Mouse (Mus musculus) embryo, embryonic 10 days (tissue): Measurements from ENCODE around the gene Pts.

Source experiments
- DNase-seq: peaks from one replicate; pipeline ENCODE4 v3.0.0-alpha.2; 2015; ENCODE audit warnings: low spot score

Gene Pts

DNA sequence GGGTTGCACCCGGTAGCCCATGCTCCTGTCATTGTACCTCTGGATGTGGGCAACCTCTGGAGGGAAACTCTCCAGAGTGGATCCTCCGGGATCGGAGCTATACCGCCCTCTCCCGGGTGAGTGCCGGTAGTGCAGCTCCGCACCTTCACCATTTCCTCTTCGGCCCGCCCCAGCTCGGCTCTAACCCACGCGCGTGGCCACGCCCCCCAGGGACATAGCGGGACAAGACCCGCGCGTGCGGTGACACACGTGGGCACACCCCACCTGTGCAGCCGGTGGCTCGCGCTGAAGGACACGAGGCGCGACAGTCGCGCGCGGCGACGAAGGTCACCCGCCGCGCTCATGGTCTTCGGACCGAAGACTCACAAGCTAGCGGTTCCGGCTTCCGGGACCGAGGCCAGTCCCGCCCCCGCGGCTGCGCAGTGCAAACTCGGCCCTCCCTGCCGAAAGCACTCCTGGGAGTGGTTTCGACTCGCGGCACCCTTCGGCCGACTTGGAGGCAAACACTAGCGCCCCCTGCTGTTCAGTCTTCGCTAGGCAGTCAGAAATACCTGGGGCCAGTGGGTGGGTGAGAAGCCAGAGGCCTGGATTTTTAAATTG lies at the start of gene Pts:
Gene Pts, minus strand, starts transcription at position 432 of the 600 bp plus-strand sequence.
- DNase-seq = peak; percentile 98

DNA sequence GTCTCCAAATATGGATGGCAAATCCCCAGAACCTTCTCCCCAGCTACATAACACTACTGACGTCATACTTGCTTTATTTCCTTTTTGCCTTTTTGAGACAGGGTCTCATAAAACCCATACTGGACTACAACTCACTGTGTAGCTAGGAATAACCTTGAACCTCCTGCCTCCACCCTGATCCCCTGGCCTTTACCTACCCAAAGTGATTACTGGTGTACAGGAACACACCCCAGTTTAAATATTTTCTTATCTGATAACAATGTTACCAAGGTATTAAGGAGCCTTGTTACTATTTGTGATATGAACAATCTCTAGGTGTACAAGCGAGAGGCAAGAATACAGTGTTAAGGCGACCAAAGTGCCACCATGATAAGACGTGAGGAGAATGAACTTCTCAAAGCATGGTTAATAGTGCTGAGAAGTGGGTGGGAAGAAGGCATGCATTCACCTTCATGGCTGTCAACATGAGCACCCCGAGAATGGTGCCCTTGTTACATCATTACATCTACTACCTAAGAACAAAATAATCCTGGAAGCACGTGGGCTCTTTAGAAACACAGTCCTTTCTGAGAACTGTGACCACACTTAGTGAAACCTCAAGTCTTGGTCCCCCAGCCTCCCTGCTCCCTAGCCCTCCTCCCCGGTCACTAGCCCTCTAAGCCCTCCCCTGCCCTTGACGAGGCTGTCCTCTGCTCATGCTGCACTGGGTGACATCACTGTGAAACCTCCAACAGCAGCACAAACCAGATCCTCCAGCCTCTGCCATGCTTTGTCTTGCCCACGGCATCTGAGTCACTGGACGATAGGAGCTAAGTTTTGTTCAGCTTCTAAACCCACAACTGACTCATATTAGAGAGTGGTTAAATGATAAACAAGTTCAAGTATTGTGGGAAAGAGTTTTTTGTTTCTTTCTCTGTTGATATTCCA lies 41.3 kb upstream of the Pts start:
- no peak for DNase-seq

DNA sequence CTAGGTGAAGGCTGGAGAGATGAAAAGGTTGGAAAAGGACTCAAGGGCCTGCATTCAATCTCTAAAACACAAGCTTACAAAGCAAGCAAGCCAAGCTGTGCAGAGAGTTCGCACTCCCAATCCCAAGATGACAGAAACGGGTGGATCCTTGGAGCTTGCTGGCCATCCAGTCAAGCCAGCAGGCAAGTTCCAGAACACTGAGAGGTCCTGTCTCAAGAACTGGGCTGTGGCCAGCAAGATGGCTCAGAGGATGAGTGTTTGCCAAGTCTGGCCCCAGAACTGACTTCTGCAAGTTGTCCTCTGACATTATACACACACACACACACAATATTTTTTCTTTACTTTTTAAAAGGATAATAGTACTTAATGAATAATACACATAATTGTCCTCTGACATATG lies 39.4 kb upstream of the Pts start:
- no peak for DNase-seq

DNA sequence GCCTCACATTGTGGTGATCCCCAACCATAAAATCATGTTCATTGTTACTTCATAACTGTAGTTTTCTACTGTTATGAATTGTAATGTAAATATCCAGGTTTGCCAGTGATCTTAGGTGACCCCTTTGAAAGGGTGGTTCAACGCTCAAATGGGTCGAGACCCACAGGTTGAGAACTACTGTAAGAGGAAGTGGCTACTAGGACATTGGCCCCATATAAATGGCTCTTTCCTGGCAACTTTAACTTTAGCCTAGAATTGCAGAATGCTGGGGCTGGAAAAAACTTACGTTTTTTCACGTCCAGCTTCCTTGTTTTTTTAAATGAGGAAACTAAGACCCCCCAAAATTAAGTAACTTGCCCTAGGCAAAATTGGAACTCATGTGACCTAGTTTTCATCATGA lies 38.8 kb upstream of the Pts start:
- no peak for DNase-seq

DNA sequence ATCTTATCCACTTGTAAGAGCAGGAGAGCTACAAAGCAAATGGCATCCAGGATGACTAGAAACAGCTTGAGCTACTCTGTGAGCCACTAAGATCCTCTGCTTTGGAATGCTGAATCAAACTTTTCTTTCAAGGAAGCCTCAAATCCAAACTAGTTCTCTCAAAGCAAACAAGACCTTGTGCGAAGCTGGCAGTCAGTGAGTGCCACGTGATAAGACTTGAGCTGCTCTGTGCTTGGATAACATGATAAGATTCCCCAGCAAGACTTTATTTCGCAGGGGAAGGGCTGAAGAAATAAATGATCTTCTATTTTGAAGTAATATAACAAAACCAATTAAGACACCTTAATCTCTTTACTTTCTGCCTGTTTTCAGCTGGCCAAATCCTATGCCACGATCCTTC lies 37.4 kb upstream of the Pts start:
- DNase-seq = no peak

DNA sequence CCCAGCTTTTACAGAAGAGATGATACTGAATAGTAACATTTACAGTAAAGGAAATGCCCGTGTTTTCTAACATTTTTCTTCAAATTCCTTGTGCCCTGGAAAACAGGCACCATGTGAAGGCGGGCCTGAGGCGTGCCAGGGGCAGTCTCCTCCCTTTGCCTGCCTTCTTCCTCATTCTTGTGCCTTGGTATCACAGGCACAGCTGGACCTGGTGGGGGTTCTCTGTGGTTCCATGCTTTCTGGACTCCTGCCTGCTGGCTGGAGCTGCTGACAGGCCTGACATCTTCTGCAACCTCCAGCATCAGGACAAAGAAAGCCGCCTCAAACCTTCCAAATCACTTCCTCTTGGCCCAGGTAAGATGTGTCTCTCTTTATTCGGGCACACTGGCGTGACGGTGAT lies 36.6 kb upstream of the Pts start:
- DNase-seq = no peak

DNA sequence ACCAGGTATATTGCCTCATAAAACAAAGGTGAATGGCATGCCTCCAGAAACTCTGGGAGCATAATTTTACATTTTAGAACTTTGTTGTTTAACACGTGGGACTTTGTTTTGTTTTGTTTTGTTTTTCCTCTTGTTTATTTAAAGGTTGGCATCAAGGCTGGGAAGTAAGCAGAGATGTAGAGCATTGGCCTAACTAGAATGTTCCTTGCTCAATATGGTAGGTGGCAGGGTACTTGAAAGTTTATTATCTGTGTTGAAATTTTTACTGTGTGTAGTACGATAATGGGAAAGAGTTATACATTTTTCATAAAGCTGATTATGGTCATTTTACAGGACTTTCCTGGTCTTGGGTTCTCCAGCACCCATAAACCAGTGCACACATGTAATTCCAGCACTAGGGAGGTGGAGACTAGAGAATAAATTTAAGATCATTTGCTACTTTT lies 33.4 kb upstream of the Pts start:
- no peak for DNase-seq

DNA sequence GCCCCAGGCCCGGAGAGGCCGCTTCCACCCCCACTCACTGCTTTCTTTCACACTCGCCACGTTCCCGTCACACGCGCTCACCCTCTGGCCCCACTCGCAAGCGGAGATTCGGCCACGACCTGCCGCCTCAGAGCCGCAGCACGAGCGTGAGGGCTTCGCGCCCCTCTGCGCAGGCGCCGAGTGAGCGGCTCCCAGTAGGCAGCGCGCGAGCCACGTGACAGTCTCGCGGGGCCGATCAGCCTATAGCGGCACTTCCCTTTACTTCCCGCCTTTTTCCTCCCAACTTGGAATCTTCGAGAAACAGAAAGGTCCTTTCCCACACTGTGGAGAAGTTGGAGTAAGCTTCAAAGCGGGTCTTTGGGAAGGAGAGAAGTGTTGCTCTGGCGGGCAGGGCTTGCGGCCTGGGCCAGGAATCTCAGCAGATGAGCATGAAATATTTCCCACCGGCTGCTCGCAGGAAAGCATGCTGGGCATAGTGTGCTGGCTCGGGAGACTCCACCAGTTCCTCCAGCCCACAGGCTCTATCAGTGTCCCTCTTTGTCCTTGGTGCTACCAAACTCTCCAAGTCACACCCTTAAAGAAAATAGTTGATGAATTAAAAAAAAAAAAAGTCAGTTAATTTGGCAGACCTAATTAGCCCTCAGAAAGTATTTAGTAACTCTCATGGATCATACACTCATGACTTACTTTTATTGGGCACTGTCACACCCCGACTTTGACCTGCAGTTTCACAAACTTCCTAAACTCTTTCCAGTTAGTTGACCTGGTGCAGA lies 32.8 kb upstream of the Pts start, which contains the start of gene Tex12:
Gene Tex12, minus strand, starts transcription at position 181 of the 773 bp plus-strand sequence.
- DNase-seq = no peak

DNA sequence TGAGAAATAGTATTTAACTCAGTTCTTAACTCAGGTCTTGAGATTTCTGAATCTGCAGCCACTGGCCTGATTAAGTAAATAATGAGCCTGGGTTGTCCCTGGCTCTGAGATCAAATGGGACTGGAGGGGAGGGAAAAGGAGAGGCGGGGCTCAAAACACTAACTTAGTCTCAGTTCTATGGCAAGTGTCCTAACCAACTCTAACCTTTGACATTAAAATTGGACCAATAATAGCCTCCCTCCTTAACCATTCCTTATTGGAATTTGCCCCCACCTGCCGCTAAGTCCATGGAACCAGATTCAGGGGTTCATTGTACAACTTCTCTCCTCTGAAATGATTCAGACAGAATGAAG lies 26.5 kb upstream of the Pts start, which contains the start of gene Bco2:
Gene Bco2, minus strand, starts transcription at position 88 of the 353 bp plus-strand sequence.
- no peak for DNase-seq

DNA sequence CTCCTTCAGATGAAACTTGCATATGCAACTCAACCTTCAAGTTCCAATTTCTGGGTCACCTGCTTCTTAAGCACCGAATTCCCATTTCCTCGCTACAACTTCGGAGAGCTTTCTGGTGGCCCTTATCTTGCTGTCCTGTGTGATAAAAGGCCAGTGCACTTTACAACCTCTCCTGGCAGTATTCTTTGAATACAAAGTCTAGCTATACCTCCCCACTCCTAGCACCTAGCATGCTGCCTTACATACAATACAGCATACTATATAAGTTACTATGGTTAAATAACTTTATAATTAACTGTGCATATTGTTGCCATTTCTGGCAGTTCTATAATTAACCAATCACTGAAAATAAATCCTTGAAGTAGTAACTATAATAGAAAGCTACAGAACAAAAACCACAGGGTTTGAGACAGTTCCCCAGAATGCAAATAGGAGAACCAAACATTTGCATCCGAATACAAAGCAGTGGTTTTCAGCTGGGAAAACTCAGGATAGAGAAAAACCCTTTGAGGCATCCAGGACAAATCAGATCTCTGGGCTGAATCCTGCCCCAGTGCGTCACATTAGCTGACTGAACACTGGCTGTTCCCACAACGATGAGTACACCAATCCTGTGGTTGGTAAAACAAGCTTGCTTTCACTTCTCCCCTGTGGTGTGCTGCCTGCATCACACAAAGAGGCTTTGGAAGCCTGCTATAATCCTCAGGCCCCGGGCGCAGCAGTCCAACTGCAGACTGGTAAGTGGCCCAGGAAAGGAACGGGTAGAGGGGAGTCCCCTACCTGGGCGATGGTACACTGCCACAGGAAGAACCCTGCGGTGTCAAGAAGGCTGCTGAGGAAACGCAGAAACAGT lies 25.9 kb upstream of the Pts start, which contains the start of gene Il18:
Gene Il18, plus strand, starts transcription at position 587 of the 853 bp plus-strand sequence.
- peak; percentile 62 for DNase-seq

DNA sequence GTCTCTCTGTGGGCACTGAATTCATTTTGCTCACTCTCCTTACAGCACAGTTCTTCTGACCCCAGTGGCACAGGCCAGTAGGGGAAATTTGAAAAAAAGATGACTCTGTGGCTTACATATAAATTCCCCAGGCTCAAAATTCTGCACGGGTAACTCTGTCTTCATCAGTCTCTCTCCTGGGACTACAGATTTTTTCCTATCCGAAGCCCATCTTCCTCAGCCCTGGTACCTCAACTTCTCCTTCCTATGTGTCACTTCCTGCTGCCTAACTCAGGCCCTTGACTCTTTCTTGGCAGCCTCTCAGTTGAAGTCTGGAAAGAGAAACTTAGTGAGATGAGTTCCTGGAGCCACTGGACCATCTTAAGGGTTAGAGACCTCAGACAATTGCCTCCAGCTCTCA lies 25.0 kb upstream of the Pts start:
- no peak for DNase-seq

DNA sequence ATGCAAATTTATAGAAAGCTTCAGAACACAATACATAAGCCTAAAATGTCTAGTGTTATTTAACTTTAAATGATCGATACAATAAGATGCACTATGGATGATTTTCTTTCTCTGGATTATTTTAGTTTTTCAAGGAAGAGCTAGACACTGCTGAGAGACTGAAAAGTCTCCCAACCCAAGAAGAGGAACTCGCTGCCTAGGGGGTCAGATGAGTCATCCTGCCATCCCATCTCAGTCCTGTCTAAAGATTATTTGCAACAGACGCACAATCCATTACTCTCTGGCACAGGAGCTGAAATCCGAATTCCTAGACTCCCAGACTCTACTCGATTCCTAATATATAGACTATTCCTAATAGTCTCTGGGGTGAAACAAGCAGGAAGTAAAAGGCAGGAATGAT lies 23.7 kb upstream of the Pts start:
- no peak for DNase-seq

DNA sequence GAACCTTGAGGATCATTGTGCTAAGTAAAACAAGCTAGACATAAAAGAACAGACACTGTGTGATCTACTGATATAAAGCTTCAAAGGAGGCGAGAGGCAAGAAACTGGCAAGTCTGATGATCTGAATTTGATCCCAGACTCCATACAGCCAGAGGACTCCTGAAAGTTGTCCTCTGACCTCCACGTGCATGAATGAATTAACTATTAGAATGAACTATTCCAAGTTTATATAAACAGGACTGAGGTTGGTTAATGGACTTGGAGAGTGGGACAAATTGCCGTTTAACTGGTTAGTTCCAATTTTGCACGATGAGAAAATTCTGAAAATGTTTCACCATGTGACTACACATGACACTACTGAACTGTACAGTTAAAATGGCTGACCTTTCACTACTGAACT lies 20.4 kb upstream of the Pts start:
- DNase-seq = no peak

DNA sequence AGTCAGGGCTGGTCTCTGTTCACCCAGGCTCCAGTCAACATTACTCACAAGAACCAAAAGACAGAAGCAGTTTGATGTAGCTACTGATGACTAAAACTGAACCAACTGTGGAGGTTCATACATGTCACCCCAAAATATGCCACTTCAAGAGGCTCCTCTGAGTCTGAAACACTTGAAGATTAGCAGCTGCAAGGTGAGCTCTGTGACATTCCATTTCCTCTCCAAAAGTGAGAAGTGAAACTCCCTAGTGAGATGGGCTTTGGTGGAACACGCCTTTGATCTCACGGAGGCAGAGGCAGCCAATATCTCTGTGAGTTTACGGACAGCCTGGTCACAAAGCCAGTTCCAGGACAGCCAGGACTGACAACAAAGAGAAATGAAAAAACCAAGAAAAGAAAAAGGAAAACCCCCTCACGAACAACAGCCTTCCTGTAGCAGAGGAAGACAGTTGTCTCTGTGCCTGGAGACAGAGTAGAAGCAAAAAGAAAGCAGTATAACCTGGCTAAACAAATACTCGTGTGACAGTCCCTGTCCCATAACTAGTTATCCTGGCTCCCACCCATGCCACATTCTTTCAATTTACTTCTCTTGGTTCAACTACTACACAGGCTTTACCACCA lies 19.4 kb upstream of the Pts start:
- no peak for DNase-seq

DNA sequence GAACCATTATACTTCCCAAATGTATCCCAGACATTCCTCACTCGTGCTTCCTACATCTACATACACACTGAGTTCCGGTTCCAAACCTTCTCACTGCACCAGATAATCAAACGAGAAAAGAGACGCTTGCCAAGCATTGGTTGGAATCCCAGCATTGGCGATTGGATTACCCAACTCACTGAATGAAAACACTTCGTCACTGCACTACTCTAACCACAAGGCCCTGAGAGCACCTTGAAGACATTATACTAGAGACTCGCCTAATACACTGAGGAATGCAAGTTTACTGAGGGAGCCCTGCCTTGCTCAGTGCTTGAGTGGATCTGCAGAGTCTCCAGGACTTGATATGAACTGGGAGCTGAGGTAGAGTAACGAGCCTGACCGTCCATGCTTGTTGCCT lies 13.9 kb upstream of the Pts start:
- no peak for DNase-seq

DNA sequence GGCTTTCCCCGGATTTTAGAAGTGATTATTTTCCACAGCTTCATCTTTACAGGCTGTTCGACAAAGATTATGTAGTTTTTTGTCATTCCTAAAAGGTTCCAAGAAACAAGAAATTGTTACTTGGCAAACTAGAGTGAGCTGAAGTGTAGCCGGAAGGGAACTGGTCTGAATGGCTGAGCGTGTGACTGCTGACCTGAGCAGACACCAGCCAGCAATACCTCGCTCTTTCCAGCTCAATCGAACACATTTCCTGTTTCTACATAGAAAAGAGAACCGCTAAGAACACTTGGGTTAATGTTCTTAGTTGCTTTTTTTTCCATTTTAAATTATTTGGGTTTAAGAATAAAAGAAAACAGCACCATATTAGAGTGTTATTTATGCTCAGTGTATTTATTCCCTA lies 11.6 kb upstream of the Pts start:
- no peak for DNase-seq

DNA sequence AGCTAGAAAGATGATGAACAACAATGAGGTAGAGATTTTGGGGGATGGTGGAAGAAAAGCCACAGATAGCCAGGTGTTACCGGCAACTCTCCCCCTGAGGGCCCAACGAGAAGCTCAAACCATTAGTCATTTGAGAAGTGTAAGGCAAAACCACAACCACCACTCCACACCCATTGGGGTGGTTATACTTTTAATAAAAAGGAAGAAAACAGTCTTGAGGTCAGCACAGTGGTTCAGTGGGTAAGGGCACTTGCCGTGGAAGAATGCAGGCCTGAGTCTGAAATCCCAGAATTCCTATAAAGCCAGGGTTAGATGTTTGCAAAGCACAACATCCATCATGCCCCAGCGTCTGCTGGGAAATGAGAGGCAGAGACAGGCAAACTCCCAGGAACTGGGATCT lies 8.8 kb upstream of the Pts start:
- no peak for DNase-seq

DNA sequence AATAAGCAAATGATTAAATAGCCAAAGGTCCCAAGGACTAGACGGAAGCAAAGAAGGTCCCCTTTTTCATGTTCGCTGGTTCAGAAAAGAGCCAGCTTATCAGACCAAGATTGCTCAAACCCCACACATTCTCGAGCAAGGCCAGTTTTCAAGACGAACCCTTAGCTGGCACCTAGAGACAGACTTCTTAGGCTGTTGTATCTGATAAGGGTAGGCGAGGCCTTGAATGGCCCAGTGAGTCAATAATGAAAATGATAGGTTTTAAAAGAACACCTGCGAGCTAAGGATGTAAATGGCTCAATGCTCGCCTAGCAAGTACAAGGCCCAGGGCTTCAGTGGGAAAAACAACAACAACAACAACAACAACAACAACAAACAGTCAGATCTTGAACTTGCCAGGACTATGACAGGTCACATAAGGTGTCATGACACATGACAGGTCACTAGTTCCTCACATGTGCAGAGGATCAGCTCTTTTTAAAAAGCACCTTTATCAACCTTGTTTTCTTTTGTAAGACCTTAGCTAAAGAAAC lies 8.1 kb upstream of the Pts start:
- DNase-seq = no peak

DNA sequence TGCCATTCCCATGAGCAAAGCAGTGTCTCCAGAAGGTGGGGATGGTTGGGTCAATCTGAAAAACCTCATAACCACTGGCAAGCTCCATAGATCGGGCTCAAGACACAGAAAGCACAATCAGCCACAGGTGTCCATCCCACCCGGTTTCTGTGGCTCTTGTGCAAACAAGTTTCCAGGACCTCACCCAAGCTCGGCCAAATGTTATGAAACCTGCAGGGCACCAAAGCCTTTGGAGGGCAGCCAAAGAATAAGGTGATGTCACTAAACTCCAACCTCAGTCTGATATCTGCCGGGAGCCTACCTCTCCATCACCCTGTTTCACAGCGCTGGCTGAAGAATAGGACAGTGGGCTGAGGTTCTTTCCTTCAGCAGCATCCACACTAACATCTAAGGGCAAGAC lies 7.4 kb upstream of the Pts start:
- no peak for DNase-seq

DNA sequence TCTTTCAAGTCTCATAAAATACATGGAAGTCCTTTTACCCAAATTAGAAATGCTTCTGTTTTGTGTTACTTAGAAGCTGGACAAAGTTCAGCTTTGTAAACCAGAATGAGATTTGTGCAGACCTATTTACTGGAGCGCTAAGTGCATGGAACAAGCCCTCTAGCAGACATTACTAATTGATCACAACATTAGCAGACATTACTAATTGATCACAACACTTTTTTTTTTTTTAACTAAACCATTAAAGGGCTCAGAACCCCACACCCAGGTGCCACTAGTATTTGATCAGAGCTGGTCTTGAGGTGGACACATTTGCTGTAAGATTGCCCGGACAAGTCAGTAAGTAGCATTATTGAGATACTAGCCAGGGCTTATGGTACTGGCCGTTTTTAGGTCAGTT lies 5.3 kb upstream of the Pts start:
- DNase-seq = no peak

DNA sequence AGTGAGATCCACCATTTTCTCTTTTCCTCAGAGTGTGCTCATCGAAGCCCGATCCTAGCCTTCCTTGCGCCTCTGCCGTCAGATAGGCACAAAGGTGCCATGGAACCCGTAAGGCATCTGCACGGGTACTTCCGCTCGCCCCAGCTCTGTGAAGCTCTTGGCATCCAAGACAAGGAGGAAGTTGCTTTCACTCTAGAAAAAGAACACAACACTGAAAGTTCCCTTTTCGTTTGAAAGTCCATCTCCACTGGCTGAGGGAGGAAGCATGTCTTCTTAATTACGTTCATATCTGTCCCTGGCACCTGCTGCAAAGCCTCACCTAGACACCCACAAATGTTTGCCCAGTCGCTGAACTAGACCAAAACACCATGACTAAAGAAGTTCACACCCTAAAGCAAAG lies 4.8 kb upstream of the Pts start:
- DNase-seq = no peak
